Mouse (Mus musculus): Measurements from ENCODE around the gene Olfr317.
"Not testable (repeated sequence)": the region's sequence is repeated elsewhere in the genome, so short reads cannot be mapped to it uniquely, and the experiment has no call there.

Gene Olfr317

GRCm38 (mm10) chr11:58738792-58739262, at the start of gene Olfr317:
TSS of gene Olfr317 (minus strand) at chr11:58739212.
- DNase-seq = no peak

- no peak for DNase-seq
Measured at GRCm38 (mm10) chr11:58788346-58788745, 49.3 kb upstream of the Olfr317 start.

- no peak for DNase-seq
Measured at GRCm38 (mm10) chr11:58787651-58788050, 48.6 kb upstream of the Olfr317 start.

GRCm38 (mm10) chr11:58784182-58784581, 45.2 kb upstream of the Olfr317 start:
- no peak for DNase-seq

DNA sequence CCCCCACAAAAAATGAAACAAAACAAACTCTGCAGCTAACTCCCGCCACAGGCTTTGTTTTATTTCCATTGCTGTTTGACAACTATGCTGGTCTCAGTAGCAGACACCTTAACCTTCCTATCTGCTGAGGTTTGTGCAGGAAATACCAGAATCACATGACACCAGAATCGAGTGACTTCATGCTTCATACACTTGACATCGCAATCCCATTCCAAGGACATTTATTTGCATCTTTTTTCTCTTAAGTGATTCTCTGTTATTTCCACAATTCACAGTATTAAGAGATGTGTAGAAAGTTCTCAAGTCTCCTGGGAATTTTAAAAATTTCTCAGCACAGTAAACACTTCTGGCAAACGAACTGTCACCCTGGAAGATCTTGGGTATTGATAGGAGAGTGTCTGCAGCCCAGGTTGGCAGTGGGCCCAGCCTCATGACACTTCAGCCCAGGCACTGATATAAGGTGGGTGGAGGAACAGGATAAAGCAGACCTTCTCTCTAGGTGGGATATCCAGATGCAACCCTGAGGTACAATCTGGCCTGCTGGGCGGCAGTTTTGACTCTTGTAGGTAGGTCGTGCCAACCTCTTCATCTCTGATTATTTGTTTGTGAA, 43.6 kb upstream of the Olfr317 start, which contains the start of gene Olfr314:
Gene Olfr314, plus strand, starts transcription at position 473 of the 610 bp plus-strand sequence.
- no peak for DNase-seq

DNA sequence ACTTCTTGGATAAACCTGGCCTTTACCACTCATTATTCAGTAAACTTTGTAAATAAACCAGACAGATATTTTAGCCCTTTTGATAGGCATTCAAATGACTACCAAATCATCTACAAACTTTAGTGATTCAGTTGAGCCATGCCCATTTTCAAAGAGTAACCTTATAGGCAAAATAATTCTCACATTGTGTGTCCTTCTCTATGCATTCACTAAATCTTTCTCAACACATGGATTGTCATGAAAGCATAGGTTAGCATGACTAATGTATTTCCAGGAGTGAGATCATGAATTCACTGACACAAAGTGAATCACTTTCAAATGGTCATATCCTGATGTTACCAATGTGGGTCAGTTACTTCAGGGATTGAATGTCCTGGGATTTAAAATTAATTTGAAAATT, 33.9 kb upstream of the Olfr317 start, which contains the start of gene Olfr315:
Gene Olfr315, plus strand, starts transcription at position 301 of the 400 bp plus-strand sequence.
- no peak for DNase-seq

- no peak for DNase-seq
Measured at GRCm38 (mm10) chr11:58752434-58752833, 13.4 kb upstream of the Olfr317 start, which contains the start of gene Olfr316. TSS of gene Olfr316 (plus strand) at chr11:58752734.

- DNase-seq = not testable (repeated sequence)
Measured at GRCm38 (mm10) chr11:58751096-58751495, 12.1 kb upstream of the Olfr317 start.

DNA sequence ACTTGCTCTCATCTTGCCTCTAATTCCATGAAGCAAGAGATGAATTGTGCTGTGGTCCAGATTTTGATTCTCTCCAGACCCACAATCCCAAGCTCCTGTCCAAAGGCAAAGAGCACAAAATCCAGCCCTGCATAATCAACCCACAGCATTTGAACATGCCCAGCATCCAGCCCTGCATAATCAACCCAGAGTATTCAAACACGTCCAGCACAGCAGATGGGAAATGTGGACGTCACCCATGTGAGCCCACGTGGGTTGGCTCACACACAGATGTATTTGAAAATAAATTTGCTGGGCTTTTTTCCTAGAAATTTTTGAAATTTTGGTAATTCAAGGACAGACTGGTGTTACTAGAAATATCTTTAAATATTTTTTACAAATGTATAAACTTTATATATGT, 5.6 kb downstream of the Olfr317 start:
- no peak for DNase-seq

DNA sequence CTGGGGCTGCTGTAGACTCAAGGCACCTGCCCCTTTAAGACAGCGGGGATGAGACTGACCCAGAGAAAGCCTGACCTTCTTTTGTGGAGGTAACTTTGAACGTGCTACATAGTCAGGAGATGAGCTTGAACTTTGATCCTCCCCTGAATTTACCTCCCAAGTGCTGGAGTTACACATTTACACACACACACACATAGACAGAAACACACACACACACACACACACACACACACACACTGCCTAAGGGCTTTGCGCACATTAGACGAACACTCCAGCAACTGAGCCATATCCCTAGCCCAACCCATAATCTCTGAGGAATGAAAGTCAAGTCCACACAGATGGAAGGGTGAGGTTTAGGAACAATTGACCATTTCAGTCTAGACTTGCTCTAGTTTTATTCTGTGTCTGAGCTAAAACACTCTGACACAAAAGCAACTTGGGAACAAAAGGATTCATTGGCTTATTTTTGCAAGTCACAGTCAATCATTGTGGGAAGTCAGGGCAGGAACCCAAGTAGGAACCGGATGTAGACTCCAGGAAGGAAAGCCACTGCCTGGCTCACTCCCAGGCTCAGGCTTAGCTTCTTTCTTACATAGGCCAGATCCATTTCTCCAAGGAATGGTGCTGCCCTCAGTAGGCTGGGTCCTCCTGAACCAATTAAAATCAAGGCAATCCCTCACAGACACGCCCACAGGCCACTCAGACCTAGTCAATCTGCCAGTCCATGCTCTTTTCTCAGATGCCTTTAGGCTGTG, 10.9 kb downstream of the Olfr317 start:
- peak; percentile 57 to 69 for DNase-seq

- no peak for DNase-seq
Measured at GRCm38 (mm10) chr11:58723914-58724313, 15.1 kb downstream of the Olfr317 start, which contains the start of gene Olfr318. TSS of gene Olfr318 (minus strand) at chr11:58724014.

DNA sequence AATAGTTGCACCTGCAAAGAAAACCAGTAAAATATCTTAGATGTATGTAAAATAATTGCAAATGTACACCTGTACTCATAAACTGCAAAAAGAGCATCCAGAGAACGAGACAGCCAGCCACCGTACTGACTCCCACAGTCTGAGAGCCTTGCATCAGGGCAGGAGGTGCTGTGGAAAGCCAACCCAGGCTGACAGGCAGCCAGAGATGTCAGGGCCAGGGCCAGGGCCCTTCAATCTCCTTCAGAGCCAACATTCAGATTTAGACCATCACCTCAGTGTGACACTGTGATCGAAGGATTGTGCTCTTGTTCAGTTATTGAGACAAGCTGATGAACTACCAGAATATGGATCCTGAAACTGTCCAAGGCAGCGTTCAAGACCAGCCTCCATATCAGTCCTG, 19.3 kb downstream of the Olfr317 start:
- no peak for DNase-seq

DNA sequence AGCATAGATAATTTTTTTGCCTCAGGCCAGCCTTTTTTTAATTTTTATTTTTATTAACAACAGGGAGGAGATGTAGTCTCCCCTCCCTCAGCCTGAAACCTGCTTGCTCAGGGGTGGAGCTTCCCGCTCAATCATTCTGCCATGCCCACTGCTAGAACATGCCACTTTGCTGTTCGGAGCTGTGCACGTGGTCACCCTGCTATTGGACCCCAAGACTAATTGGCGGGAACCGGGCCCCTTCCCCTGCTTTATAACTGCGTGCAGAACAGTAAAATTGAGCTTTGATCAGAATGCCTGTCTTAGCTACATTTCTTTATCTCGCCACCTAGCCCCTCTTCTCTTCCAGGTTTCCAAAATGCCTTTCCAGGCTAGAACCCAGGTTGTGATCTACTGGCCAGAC, 21.3 kb downstream of the Olfr317 start:
- DNase-seq = not testable (repeated sequence)

DNA sequence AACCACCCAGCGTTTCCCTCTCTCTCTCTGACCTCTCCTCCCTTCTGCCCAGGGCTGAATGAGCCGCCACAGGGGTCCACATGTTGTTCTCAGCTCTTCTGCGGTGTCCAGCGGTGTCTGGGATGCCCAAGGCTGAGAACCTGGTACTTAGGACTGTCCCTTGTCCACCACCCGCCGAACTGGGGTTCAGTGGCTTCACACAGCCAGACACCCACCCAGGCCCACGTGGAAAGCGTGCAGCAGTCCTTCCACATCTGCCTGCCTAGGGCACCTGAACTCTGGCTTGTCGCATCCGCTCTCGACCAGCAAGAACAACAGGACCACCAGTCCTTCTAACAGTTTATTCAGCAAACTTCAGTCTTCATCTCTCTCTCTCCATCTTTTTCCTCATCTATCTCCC, 29.9 kb downstream of the Olfr317 start:
- no peak for DNase-seq

DNA sequence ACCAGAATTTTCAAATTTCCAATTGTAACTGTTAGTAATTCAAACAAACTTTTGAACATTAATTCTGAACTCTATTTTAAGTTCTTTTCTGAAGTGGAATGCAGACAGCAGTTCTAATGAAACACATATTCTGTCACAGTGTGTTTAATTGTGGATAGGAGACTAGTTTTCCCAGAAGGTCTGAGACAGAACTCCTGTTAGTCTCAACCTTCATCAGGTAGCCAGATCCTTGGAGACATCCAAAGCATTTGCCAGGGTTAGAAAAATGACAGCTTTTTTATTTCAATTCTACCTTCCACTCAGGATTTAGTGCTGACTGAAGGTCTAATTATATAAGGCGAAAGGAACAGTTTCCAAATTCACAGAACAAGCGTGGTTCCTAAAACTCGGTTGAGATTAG, 40.1 kb downstream of the Olfr317 start, which contains the start of gene Olfr319:
Gene Olfr319, plus strand, starts transcription at position 301 of the 400 bp plus-strand sequence.
- no peak for DNase-seq
